Mouse (Mus musculus) embryonic facial prominence, embryonic 13.5 days (tissue): ENCODE results near the gene Egfr. TPM values are rescaled to one million over a fixed set of nuclear protein-coding genes. Genes with fewer than 3 reads are reported as not detected.

ENCODE experiments used
- ATAC-seq: fragments of 200-750 bp; cut with Nextera tagmentation; 2 replicates; pipeline ENCODE4 v1.8.0; 2017; ENCODE audit warnings: low read depth; ENCODE audit not compliant: insufficient number of reproducible peaks, insufficient read depth, low FRiP score, low TSS enrichment
- H3K27ac ChIP-seq: fragments of 300-500 bp; sonication (generic); 2 replicates; pipeline ENCODE4 v1.5.1; 2015; ENCODE audit warnings: moderate library complexity, mild to moderate bottlenecking, inconsistent platforms
- H3K27me3 ChIP-seq: fragments of 300-500 bp; sonication (generic); 2 replicates; pipeline ENCODE4 v1.6.1; 2015; ENCODE audit warnings: mild to moderate bottlenecking, inconsistent platforms
- H3K36me3 ChIP-seq: fragments of 300-500 bp; sonication (generic); 2 replicates; pipeline ENCODE4 v1.6.1; 2015; ENCODE audit warnings: mild to moderate bottlenecking, inconsistent platforms
- H3K4me1 ChIP-seq: fragments of 300-500 bp; sonication (generic); 2 replicates; pipeline ENCODE4 v1.6.1; 2015; ENCODE audit warnings: inconsistent platforms
- H3K4me2 ChIP-seq: fragments of 300-500 bp; sonication (generic); 2 replicates; pipeline ENCODE4 v1.6.1; 2015; ENCODE audit warnings: moderate library complexity, mild to moderate bottlenecking, inconsistent platforms
- H3K4me3 ChIP-seq: fragments of 300-500 bp; sonication (generic); 2 replicates; pipeline ENCODE4 v1.5.1; 2015; ENCODE audit warnings: mild to moderate bottlenecking, inconsistent platforms
- H3K9ac ChIP-seq: fragments of 300-500 bp; sonication (generic); 2 replicates; pipeline ENCODE4 v1.6.1; 2015; ENCODE audit warnings: mild to moderate bottlenecking, inconsistent platforms
- H3K9me3 ChIP-seq: fragments of 300-500 bp; sonication (generic); 2 replicates; pipeline ENCODE4 v1.6.1; 2016; ENCODE audit warnings: inconsistent platforms
- WGBS: fragments of 180-500 bp; shearing (Covaris S2); methylation state at CpG from one replicate; pipeline ENCODE4 v1.1.7; 2015; ENCODE audit warnings: mixed read lengths; 5-methylcytosine and 5-hydroxymethylcytosine counted together
- polyA plus RNA-seq: library from polyadenylated mRNA; unstranded; fragments of >200 nt; fragmentation: Nextera tagmentation; extraction: Ambion mirVana; gene quantifications from 2 replicates; pipeline ENCODE4 v1.2.1, GENCODE M21; 2015

Egfr gene
- polyA plus RNA-seq, 1 experiment from 2014 or later = 12.6 TPM

- Histone ChIP-seq H3K27me3 (peaks cover 52% of the 10 kb centered on the region), H3K4me1 (peaks cover 27% of the 10 kb centered on the region), H3K4me3 (peak overlapping the region; percentile 69), H3K27ac (no peak overlapping the region), H3K9ac (peak overlapping the region; percentile 78), H3K9me3 (no peaks in the 10 kb centered on the region), H3K36me3 (no peaks in the 10 kb centered on the region), H3K4me2 (peak overlapping the region; percentile 93)
- ATAC-seq = no peak
- 25% methylated on average over 18 of the region's 18 CpGs for WGBS
Measured at GRCm38 (mm10) chr11:16753154-16754040, 1.4 kb downstream of the Egfr start.

GRCm38 (mm10) chr11:16759930-16760329, 7.9 kb downstream of the Egfr start:
- no peak for ATAC-seq
- WGBS = 79% methylated on average over 6 of the region's 6 CpGs
- no peak overlapping the region for H3K4me2 ChIP-seq
- H3K9ac ChIP-seq = no peak overlapping the region
- H3K27ac ChIP-seq = no peak overlapping the region
- peaks cover 10% of the 10 kb centered on the region for H3K27me3 ChIP-seq
- H3K9me3 ChIP-seq = no peaks in the 10 kb centered on the region
- no peaks in the 10 kb centered on the region for H3K36me3 ChIP-seq
- no peak overlapping the region for H3K4me3 ChIP-seq
- peaks cover 20% of the 10 kb centered on the region for H3K4me1 ChIP-seq

GRCm38 (mm10) chr11:16761184-16761583, 9.2 kb downstream of the Egfr start:
- Histone ChIP-seq H3K4me2 (no peak overlapping the region), H3K4me1 (peaks cover 21% of the 10 kb centered on the region), H3K27ac (no peak overlapping the region), H3K36me3 (no peaks in the 10 kb centered on the region), H3K27me3 (0 out of 2 replicates have a peak, but pooled peaks cover 4% of the 10 kb centered on the region), H3K9ac (no peak overlapping the region), H3K4me3 (no peak overlapping the region), H3K9me3 (no peaks in the 10 kb centered on the region)
- no peak for ATAC-seq
- WGBS = 69% methylated on average over 2 of the region's 2 CpGs

GRCm38 (mm10) chr11:16766038-16766815, 14.2 kb downstream of the Egfr start:
- no peaks in the 10 kb centered on the region for H3K9me3 ChIP-seq
- no peak overlapping the region for H3K4me3 ChIP-seq
- no peaks in the 10 kb centered on the region for H3K27me3 ChIP-seq
- H3K27ac ChIP-seq = peak overlapping the region; percentile 22; the same call in 1 of the 2 replicates
- no peak overlapping the region for H3K9ac ChIP-seq
- no peaks in the 10 kb centered on the region for H3K36me3 ChIP-seq
- peak overlapping the region; percentile 11 for H3K4me2 ChIP-seq
- peaks cover 36% of the 10 kb centered on the region for H3K4me1 ChIP-seq
- WGBS = 51% methylated on average over 9 of the region's 9 CpGs
- ATAC-seq = no peak

- Histone ChIP-seq H3K4me2 (no peak overlapping the region), H3K9ac (no peak overlapping the region), H3K4me3 (no peak overlapping the region), H3K36me3 (no peaks in the 10 kb centered on the region), H3K9me3 (no peaks in the 10 kb centered on the region), H3K4me1 (peaks cover 34% of the 10 kb centered on the region), H3K27ac (no peak overlapping the region), H3K27me3 (no peaks in the 10 kb centered on the region)
- ATAC-seq = no peak
- 84% methylated on average over 2 of the region's 2 CpGs for WGBS
Measured at GRCm38 (mm10) chr11:16767984-16768383, 16.0 kb downstream of the Egfr start.

- peaks cover 34% of the 10 kb centered on the region for H3K4me1 ChIP-seq
- H3K9ac ChIP-seq = no peak overlapping the region
- no peak overlapping the region for H3K4me2 ChIP-seq
- H3K27me3 ChIP-seq = no peaks in the 10 kb centered on the region
- H3K9me3 ChIP-seq = no peaks in the 10 kb centered on the region
- WGBS = 86% methylated on average over 4 of the region's 4 CpGs
- 0 out of 2 replicates have a peak overlapping the region, but pooled peaks have one; percentile 22 for H3K27ac ChIP-seq
- H3K36me3 ChIP-seq = no peaks in the 10 kb centered on the region
- peak; percentile 69 for ATAC-seq
- no peak overlapping the region for H3K4me3 ChIP-seq
Measured at GRCm38 (mm10) chr11:16769276-16769675, 17.3 kb downstream of the Egfr start.

GRCm38 (mm10) chr11:16769709-16770303, 17.8 kb downstream of the Egfr start:
- Histone ChIP-seq H3K9ac (no peak overlapping the region; the same call in 1 of the 2 replicates), H3K27me3 (no peaks in the 10 kb centered on the region), H3K36me3 (no peaks in the 10 kb centered on the region), H3K4me3 (no peak overlapping the region), H3K27ac (peak overlapping the region; percentile 62), H3K4me2 (no peak overlapping the region), H3K9me3 (no peaks in the 10 kb centered on the region), H3K4me1 (peaks cover 34% of the 10 kb centered on the region)
- ATAC-seq = peak; percentile 78
- 49% methylated on average over 3 of the region's 3 CpGs for WGBS

GRCm38 (mm10) chr11:16770966-16771365, 19.0 kb downstream of the Egfr start:
- no peak for ATAC-seq
- H3K27ac ChIP-seq = no peak overlapping the region
- 86% methylated on average over 4 of the region's 4 CpGs for WGBS

GRCm38 (mm10) chr11:16772717-16773116, 20.7 kb downstream of the Egfr start:
- 42% methylated on average over 4 of the region's 4 CpGs for WGBS

More at GRCm38 (mm10) chr11:16770966-16771365, 19.0 kb downstream of the Egfr start:
- Histone ChIP-seq H3K4me3 (no peak overlapping the region), H3K9me3 (no peaks in the 10 kb centered on the region), H3K36me3 (no peaks in the 10 kb centered on the region), H3K27me3 (no peaks in the 10 kb centered on the region), H3K4me1 (peaks cover 32% of the 10 kb centered on the region), H3K4me2 (no peak overlapping the region), H3K9ac (no peak overlapping the region)

GRCm38 (mm10) chr11:16776967-16777366, 25.0 kb downstream of the Egfr start:
- Histone ChIP-seq H3K9ac (no peak overlapping the region), H3K9me3 (no peaks in the 10 kb centered on the region), H3K4me1 (peaks cover 27% of the 10 kb centered on the region), H3K27ac (no peak overlapping the region), H3K4me3 (no peak overlapping the region), H3K4me2 (no peak overlapping the region), H3K27me3 (no peaks in the 10 kb centered on the region), H3K36me3 (no peaks in the 10 kb centered on the region)
- 36% methylated on average over 2 of the region's 2 CpGs for WGBS
- no peak for ATAC-seq

More at GRCm38 (mm10) chr11:16772717-16773116, 20.7 kb downstream of the Egfr start:
- peaks cover 33% of the 10 kb centered on the region for H3K4me1 ChIP-seq
- no peak overlapping the region for H3K9ac ChIP-seq
- H3K4me2 ChIP-seq = no peak overlapping the region
- ATAC-seq = no peak
- H3K27me3 ChIP-seq = no peaks in the 10 kb centered on the region
- no peak overlapping the region for H3K4me3 ChIP-seq
- no peak overlapping the region for H3K27ac ChIP-seq
- no peaks in the 10 kb centered on the region for H3K9me3 ChIP-seq
- H3K36me3 ChIP-seq = no peaks in the 10 kb centered on the region

GRCm38 (mm10) chr11:16781604-16782003, 29.6 kb downstream of the Egfr start:
- no peaks in the 10 kb centered on the region for H3K9me3 ChIP-seq
- peaks cover 27% of the 10 kb centered on the region for H3K4me1 ChIP-seq
- no peak overlapping the region for H3K4me2 ChIP-seq
- H3K27ac ChIP-seq = no peak overlapping the region
- H3K9ac ChIP-seq = no peak overlapping the region
- no peak overlapping the region for H3K4me3 ChIP-seq
- no peaks in the 10 kb centered on the region for H3K36me3 ChIP-seq
- ATAC-seq = no peak
- H3K27me3 ChIP-seq = no peaks in the 10 kb centered on the region
- 63% methylated on average over 2 of the region's 2 CpGs for WGBS
